Mouse (Mus musculus): Measurements from ENCODE around the gene Cnfn. TPM values are rescaled to one million over a fixed set of nuclear protein-coding genes. Genes with fewer than 3 reads are reported as not detected.
"Not testable (repeated sequence)": the region's sequence is repeated elsewhere in the genome, so short reads cannot be mapped to it uniquely, and the experiment has no call there.

Gene Cnfn
- polyA plus RNA-seq, 1 experiment from 2014 or later: 1,223 TPM

- no peaks in the 10 kb centered on the region for H3K9me3 ChIP-seq (replicated peaks; ENCODE audit: control insufficient read depth, low read length)
- peak; percentile 31; the same call in 1 of the 2 replicates for ATAC-seq (ENCODE audit: insufficient read depth, low FRiP score)
- no peak overlapping the region for H3K4me3 ChIP-seq (replicated peaks; ENCODE audit: low read length)
- H3K9ac ChIP-seq (ENCODE audit: low read length): no peak overlapping the region
- 76% methylated on average over 19 of the region's 19 CpGs for WGBS
- no peaks in the 10 kb centered on the region for H3K4me1 ChIP-seq (ENCODE audit: control insufficient read depth, insufficient read depth, low read length)
- H3K4me2 ChIP-seq (ENCODE audit: low read depth, low read length): no peak overlapping the region
- no peaks in the 10 kb centered on the region for H3K27me3 ChIP-seq (ENCODE audit: control insufficient read depth, insufficient read depth, low read length)
- H3K27ac ChIP-seq (ENCODE audit: low read length): no peak overlapping the region
- no peaks in the 10 kb centered on the region for H3K36me3 ChIP-seq (ENCODE audit: control insufficient read depth, insufficient read depth, low read length)
Measured at GRCm38 (mm10) chr7:25358721-25359206, 10.8 kb downstream of the Cnfn start.

DNA sequence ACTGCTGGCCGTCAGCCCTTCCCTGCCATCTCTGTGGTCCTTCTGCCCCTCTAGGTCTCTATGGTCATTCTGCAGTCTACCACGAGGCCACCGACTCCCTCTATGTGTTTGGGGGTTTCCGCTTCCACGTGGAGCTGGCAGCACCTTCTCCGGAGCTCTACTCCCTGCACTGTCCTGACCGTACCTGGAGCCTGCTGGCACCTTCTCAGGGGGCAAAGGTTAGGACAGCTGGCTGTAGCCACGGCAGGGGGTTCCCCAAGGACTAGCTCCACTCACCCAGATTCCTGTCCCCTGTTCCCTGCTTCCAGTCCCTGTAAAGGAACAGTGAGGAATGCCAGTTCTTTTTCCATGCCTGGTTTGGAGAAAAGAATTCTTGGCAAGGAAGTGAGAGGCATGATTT lies 20.7 kb downstream of the Cnfn start:
- WGBS: 84% methylated on average over 8 of the region's 8 CpGs
- no peak for ATAC-seq (ENCODE audit: insufficient read depth, low FRiP score)
- Histone ChIP-seq H3K9me3 (replicated peaks; ENCODE audit: control insufficient read depth, low read length) (peaks cover 5% of the 10 kb centered on the region; the same call in 1 of the 2 replicates), H3K4me2 (ENCODE audit: low read depth, low read length) (no peak overlapping the region), H3K27me3 (ENCODE audit: control insufficient read depth, insufficient read depth, low read length) (no peaks in the 10 kb centered on the region), H3K36me3 (ENCODE audit: control insufficient read depth, insufficient read depth, low read length) (peaks cover 27% of the 10 kb centered on the region), H3K4me3 (replicated peaks; ENCODE audit: low read length) (no peak overlapping the region), H3K9ac (ENCODE audit: low read length) (no peak overlapping the region), H3K4me1 (ENCODE audit: control insufficient read depth, insufficient read depth, low read length) (no peaks in the 10 kb centered on the region), H3K27ac (ENCODE audit: low read length) (no peak overlapping the region)

GRCm38 (mm10) chr7:25341000-25341784 lies 28.3 kb downstream of the Cnfn start:
- WGBS: 82% methylated on average over 20 of the region's 20 CpGs
- Histone ChIP-seq H3K9ac (ENCODE audit: low read length) (no peak overlapping the region), H3K27me3 (ENCODE audit: control insufficient read depth, insufficient read depth, low read length) (no peaks in the 10 kb centered on the region), H3K27ac (ENCODE audit: low read length) (no peak overlapping the region), H3K4me2 (ENCODE audit: low read depth, low read length) (no peak overlapping the region), H3K4me3 (replicated peaks; ENCODE audit: low read length) (no peak overlapping the region), H3K9me3 (replicated peaks; ENCODE audit: control insufficient read depth, low read length) (no peaks in the 10 kb centered on the region), H3K36me3 (ENCODE audit: control insufficient read depth, insufficient read depth, low read length) (no peaks in the 10 kb centered on the region; the same call in 1 of the 2 replicates), H3K4me1 (ENCODE audit: control insufficient read depth, insufficient read depth, low read length) (no peaks in the 10 kb centered on the region)
- no peak for ATAC-seq (ENCODE audit: insufficient read depth, low FRiP score)

GRCm38 (mm10) chr7:25339329-25339728 lies 30.2 kb downstream of the Cnfn start:
- H3K9ac ChIP-seq (ENCODE audit: low read length): no peak overlapping the region
- no peak overlapping the region for H3K4me3 ChIP-seq (replicated peaks; ENCODE audit: low read length)
- no peak overlapping the region for H3K4me2 ChIP-seq (ENCODE audit: low read depth, low read length)
- H3K4me1 ChIP-seq (ENCODE audit: control insufficient read depth, insufficient read depth, low read length): no peaks in the 10 kb centered on the region
- no peaks in the 10 kb centered on the region; the same call in 1 of the 2 replicates for H3K36me3 ChIP-seq (ENCODE audit: control insufficient read depth, insufficient read depth, low read length)
- no peaks in the 10 kb centered on the region for H3K27me3 ChIP-seq (ENCODE audit: control insufficient read depth, insufficient read depth, low read length)
- H3K9me3 ChIP-seq (replicated peaks; ENCODE audit: control insufficient read depth, low read length): no peaks in the 10 kb centered on the region
- WGBS: 85% methylated on average over 9 of the region's 9 CpGs
- no peak overlapping the region for H3K27ac ChIP-seq (ENCODE audit: low read length)
- no peak for ATAC-seq (ENCODE audit: insufficient read depth, low FRiP score)

GRCm38 (mm10) chr7:25334472-25334871 lies 35.1 kb downstream of the Cnfn start:
- H3K27ac ChIP-seq (ENCODE audit: low read length): no peak overlapping the region
- H3K9me3 ChIP-seq (replicated peaks; ENCODE audit: control insufficient read depth, low read length): no peaks in the 10 kb centered on the region
- ATAC-seq (ENCODE audit: insufficient read depth, low FRiP score): no peak
- WGBS: 87% methylated on average over 12 of the region's 12 CpGs
- no peak overlapping the region for H3K9ac ChIP-seq (ENCODE audit: low read length)
- no peak overlapping the region for H3K4me2 ChIP-seq (ENCODE audit: low read depth, low read length)
- no peaks in the 10 kb centered on the region; the same call in 1 of the 2 replicates for H3K36me3 ChIP-seq (ENCODE audit: control insufficient read depth, insufficient read depth, low read length)
- no peaks in the 10 kb centered on the region for H3K4me1 ChIP-seq (ENCODE audit: control insufficient read depth, insufficient read depth, low read length)
- H3K27me3 ChIP-seq (ENCODE audit: control insufficient read depth, insufficient read depth, low read length): no peaks in the 10 kb centered on the region
- no peak overlapping the region for H3K4me3 ChIP-seq (replicated peaks; ENCODE audit: low read length)

- H3K27me3 ChIP-seq (ENCODE audit: control insufficient read depth, insufficient read depth, low read length): no peaks in the 10 kb centered on the region
- H3K9me3 ChIP-seq (replicated peaks; ENCODE audit: control insufficient read depth, low read length): no peaks in the 10 kb centered on the region
- no peaks in the 10 kb centered on the region for H3K4me1 ChIP-seq (ENCODE audit: control insufficient read depth, insufficient read depth, low read length)
- no peak overlapping the region for H3K9ac ChIP-seq (ENCODE audit: low read length)
- no peak overlapping the region for H3K27ac ChIP-seq (ENCODE audit: low read length)
- 44% methylated on average over 16 of the region's 16 CpGs for whole genome bisulfite sequencing
- ATAC-seq (ENCODE audit: insufficient read depth, low FRiP score): peak; percentile 67; the same call in 1 of the 2 replicates
- H3K36me3 ChIP-seq (ENCODE audit: control insufficient read depth, insufficient read depth, low read length): no peaks in the 10 kb centered on the region; the same call in 1 of the 2 replicates
- no peak overlapping the region for H3K4me3 ChIP-seq (replicated peaks; ENCODE audit: low read length)
- H3K4me2 ChIP-seq (ENCODE audit: low read depth, low read length): no peak overlapping the region
Measured at GRCm38 (mm10) chr7:25333596-25334307, 35.8 kb downstream of the Cnfn start.

DNA sequence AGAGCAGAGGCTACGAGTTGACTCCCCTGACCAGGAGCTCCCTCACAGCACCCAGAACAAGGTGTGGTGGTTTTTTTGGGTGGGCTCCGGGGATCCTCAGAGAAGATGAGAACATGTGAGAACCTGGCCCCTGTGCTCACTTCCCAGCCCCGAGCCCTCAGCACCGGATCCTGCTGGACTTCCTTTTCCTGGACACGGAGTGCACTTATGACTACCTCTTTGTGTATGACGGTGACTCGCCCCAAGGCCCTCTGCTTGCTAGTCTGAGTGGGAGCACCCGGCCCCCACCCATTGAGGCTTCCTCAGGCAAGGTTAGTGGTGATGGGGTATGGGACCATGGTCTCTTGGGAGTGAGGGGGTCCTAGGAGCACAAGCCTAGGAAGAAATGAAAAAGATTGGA lies 43.3 kb downstream of the Cnfn start:
- Histone ChIP-seq H3K27ac (ENCODE audit: low read length) (no peak overlapping the region), H3K4me3 (replicated peaks; ENCODE audit: low read length) (no peak overlapping the region), H3K9me3 (replicated peaks; ENCODE audit: control insufficient read depth, low read length) (no peaks in the 10 kb centered on the region), H3K9ac (ENCODE audit: low read length) (no peak overlapping the region), H3K27me3 (ENCODE audit: control insufficient read depth, insufficient read depth, low read length) (no peaks in the 10 kb centered on the region), H3K4me1 (ENCODE audit: control insufficient read depth, insufficient read depth, low read length) (peaks cover 8% of the 10 kb centered on the region), H3K4me2 (ENCODE audit: low read depth, low read length) (no peak overlapping the region), H3K36me3 (ENCODE audit: control insufficient read depth, insufficient read depth, low read length) (no peaks in the 10 kb centered on the region)
- 70% methylated on average over 8 of the region's 8 CpGs for WGBS
- no peak for ATAC-seq (ENCODE audit: insufficient read depth, low FRiP score)

DNA sequence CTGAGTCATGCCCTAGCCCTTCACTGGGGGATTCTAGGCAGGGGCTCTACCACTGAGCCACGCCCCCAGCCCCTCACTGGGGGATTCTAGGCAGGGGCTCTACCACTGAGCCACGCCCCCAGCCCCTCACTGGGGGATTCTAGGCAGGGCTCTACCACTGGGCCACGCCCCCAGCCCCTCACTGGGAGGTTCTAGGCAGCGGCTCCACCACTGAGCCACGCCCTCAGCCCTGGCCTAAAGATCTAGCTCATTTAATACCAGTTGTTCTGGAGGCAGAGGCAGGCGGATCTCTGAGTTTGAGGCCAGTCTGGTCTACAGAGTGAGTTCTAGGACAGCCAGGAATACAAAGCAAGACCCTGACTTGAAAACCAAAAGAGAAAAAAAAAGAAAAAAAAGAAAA lies 44.1 kb downstream of the Cnfn start:
- not testable (repeated sequence) for H3K9ac ChIP-seq (ENCODE audit: low read length); H3K4me2 ChIP-seq (ENCODE audit: low read depth, low read length); H3K27me3 ChIP-seq (ENCODE audit: control insufficient read depth, insufficient read depth, low read length); ATAC-seq (ENCODE audit: insufficient read depth, low FRiP score); H3K9me3 ChIP-seq (replicated peaks; ENCODE audit: control insufficient read depth, low read length); H3K4me3 ChIP-seq (replicated peaks; ENCODE audit: low read length); H3K36me3 ChIP-seq (ENCODE audit: control insufficient read depth, insufficient read depth, low read length); H3K4me1 ChIP-seq (ENCODE audit: control insufficient read depth, insufficient read depth, low read length); H3K27ac ChIP-seq (ENCODE audit: low read length)
- 89% methylated on average over 5 of the region's 6 CpGs for WGBS

DNA sequence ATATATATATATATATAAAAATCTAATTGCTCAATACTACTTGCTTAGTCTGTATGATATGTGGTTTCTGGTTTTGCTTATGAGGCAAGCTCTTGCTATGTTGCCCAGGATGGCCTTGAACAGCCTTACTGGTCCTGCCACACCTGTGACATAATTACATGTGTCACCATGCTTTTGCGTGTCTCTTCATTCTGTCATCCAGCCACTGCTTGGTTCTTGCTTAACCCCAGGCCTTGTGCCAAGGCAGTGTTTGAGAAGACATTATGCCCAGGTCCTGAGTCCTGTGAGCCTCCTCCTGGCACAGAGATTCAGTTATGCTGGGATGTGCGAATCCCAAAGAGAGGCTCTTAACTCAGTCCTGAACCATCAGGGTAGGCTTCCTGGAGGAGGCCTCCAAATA lies 46.3 kb downstream of the Cnfn start:
- H3K36me3 ChIP-seq (ENCODE audit: control insufficient read depth, insufficient read depth, low read length): no peaks in the 10 kb centered on the region
- no peaks in the 10 kb centered on the region for H3K9me3 ChIP-seq (replicated peaks; ENCODE audit: control insufficient read depth, low read length)
- no peak overlapping the region for H3K4me3 ChIP-seq (replicated peaks; ENCODE audit: low read length)
- H3K9ac ChIP-seq (ENCODE audit: low read length): no peak overlapping the region
- H3K4me1 ChIP-seq (ENCODE audit: control insufficient read depth, insufficient read depth, low read length): peaks cover 8% of the 10 kb centered on the region
- no peak overlapping the region for H3K27ac ChIP-seq (ENCODE audit: low read length)
- H3K4me2 ChIP-seq (ENCODE audit: low read depth, low read length): no peak overlapping the region
- ATAC-seq (ENCODE audit: insufficient read depth, low FRiP score): no peak
- 83% methylated on average over 2 of the region's 2 CpGs for WGBS
- no peaks in the 10 kb centered on the region for H3K27me3 ChIP-seq (ENCODE audit: control insufficient read depth, insufficient read depth, low read length)
